Mouse (Mus musculus): Measurements from ENCODE around the gene Sv2b. TPM values are rescaled to one million over a fixed set of nuclear protein-coding genes. Genes with fewer than 3 reads are reported as not detected.

Gene Sv2b
- total and polyA plus RNA-seq, 2 experiments from 2014 or later, result 21.8 to 55.7 TPM

GRCm38 (mm10) chr7:75222704-75223431, 86.2 kb downstream of the Sv2b start:
- TF ChIP-seq CTCF (IDR thresholded peaks at IDR 0.05; ENCODE audit: low read depth), result no peak
- Histone ChIP-seq H3K4me1 (ENCODE audit: insufficient read depth, low read length) (no peaks in the 10 kb centered on the region), H3K36me3 (ENCODE audit: insufficient read depth, low read length) (no peaks in the 10 kb centered on the region), H3K27me3 (ENCODE audit: insufficient read depth, low read length) (no peaks in the 10 kb centered on the region), H3K9me3 (ENCODE audit: low read length) (peaks cover 6% of the 10 kb centered on the region), H3K27ac (no peak overlapping the region), H3K4me2 (ENCODE audit: low read depth, low read length) (no peak overlapping the region), H3K4me3 (ENCODE audit: low read length) (no peak overlapping the region), H3K9ac (replicated peaks; ENCODE audit: low read length) (no peak overlapping the region)
- DNase-seq (ENCODE audit: low spot score), result no peak
- WGBS, result 72% methylated on average over 7 of the region's 7 CpGs
- no peak for ATAC-seq

- TF ChIP-seq CTCF (IDR thresholded peaks at IDR 0.05; ENCODE audit: low read depth), result no peak
- peak; percentile 48 for DNase-seq (ENCODE audit: low spot score)
- no peaks in the 10 kb centered on the region for H3K4me1 ChIP-seq (ENCODE audit: insufficient read depth, low read length)
- ATAC-seq, result no peak
- no peak overlapping the region for H3K4me3 ChIP-seq (ENCODE audit: low read length)
- H3K36me3 ChIP-seq (ENCODE audit: insufficient read depth, low read length), result no peaks in the 10 kb centered on the region
- H3K9me3 ChIP-seq (ENCODE audit: low read length), result peaks cover 6% of the 10 kb centered on the region
- no peaks in the 10 kb centered on the region for H3K27me3 ChIP-seq (ENCODE audit: insufficient read depth, low read length)
- H3K27ac ChIP-seq, result no peak overlapping the region
- H3K9ac ChIP-seq (replicated peaks; ENCODE audit: low read length), result no peak overlapping the region
- 0% methylated on average over 1 of the region's 1 CpGs for WGBS
- H3K4me2 ChIP-seq (ENCODE audit: low read depth, low read length), result no peak overlapping the region
Observed at GRCm38 (mm10) chr7:75220786-75221185, 88.3 kb downstream of the Sv2b start.

DNA sequence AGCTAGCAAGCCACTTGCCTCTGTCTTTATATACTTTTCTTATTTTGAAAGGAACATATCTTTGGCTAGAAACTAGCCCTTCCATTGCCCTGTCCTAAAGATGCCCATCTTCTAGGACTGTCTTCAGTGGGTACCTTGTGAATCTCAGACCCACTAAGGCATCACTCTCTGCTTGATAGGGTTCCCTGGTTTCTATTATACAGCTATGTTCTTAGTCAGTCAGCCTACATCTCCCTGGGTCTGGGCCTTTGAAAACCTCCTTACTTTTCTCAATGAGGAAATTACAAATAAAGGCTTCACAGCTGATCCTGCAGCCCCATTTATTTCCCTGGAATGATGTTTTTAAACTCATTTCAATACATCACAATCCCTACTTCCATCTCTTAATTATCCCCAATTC, 88.8 kb downstream of the Sv2b start:
- Histone ChIP-seq H3K4me2 (ENCODE audit: low read depth, low read length) (no peak overlapping the region), H3K9me3 (ENCODE audit: low read length) (peaks cover 6% of the 10 kb centered on the region), H3K27me3 (ENCODE audit: insufficient read depth, low read length) (no peaks in the 10 kb centered on the region), H3K36me3 (ENCODE audit: insufficient read depth, low read length) (no peaks in the 10 kb centered on the region), H3K4me1 (ENCODE audit: insufficient read depth, low read length) (no peaks in the 10 kb centered on the region), H3K9ac (replicated peaks; ENCODE audit: low read length) (no peak overlapping the region), H3K27ac (no peak overlapping the region), H3K4me3 (ENCODE audit: low read length) (no peak overlapping the region)
- ATAC-seq (no peak), DNase-seq (ENCODE audit: low spot score) (no peak)
- no peak for TF ChIP-seq CTCF (IDR thresholded peaks at IDR 0.05; ENCODE audit: low read depth)

DNA sequence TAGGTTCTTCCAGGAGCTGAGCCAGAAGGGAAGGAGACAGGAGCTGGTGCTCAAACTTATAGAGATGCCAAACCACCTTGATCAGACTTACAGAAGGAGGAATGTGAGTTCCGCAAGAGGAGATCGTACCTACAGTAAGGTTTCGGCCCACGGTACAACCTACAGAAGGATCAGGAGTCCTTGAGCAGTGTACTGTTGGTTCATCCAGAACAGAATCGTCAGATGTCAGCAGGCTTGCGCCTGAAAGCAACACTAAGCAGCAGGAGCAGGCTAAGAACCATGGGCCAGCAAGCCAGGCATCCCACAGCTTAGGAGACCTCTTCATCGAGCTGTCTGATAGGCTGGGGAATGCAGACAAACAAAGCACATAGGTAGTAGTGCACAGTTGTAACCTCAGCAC, 92.9 kb downstream of the Sv2b start:
- DNase-seq (ENCODE audit: low spot score) (no peak), ATAC-seq (no peak)
- Histone ChIP-seq H3K27me3 (ENCODE audit: insufficient read depth, low read length) (no peaks in the 10 kb centered on the region), H3K4me1 (ENCODE audit: insufficient read depth, low read length) (no peaks in the 10 kb centered on the region), H3K4me2 (ENCODE audit: low read depth, low read length) (no peak overlapping the region), H3K9ac (replicated peaks; ENCODE audit: low read length) (no peak overlapping the region), H3K4me3 (ENCODE audit: low read length) (no peak overlapping the region), H3K36me3 (ENCODE audit: insufficient read depth, low read length) (no peaks in the 10 kb centered on the region), H3K27ac (no peak overlapping the region), H3K9me3 (ENCODE audit: low read length) (peaks cover 4% of the 10 kb centered on the region)
- TF ChIP-seq CTCF (IDR thresholded peaks at IDR 0.05; ENCODE audit: low read depth), result no peak
- 86% methylated on average over 7 of the region's 7 CpGs for WGBS

- no peak for TF ChIP-seq CTCF (IDR thresholded peaks at IDR 0.05; ENCODE audit: low read depth)
- Histone ChIP-seq H3K4me2 (ENCODE audit: low read depth, low read length) (no peak overlapping the region), H3K9ac (replicated peaks; ENCODE audit: low read length) (no peak overlapping the region), H3K36me3 (ENCODE audit: insufficient read depth, low read length) (no peaks in the 10 kb centered on the region), H3K9me3 (ENCODE audit: low read length) (no peaks in the 10 kb centered on the region), H3K27me3 (ENCODE audit: insufficient read depth, low read length) (no peaks in the 10 kb centered on the region), H3K4me1 (ENCODE audit: insufficient read depth, low read length) (no peaks in the 10 kb centered on the region), H3K4me3 (ENCODE audit: low read length) (no peak overlapping the region), H3K27ac (no peak overlapping the region)
- peak; percentile 32 for DNase-seq (ENCODE audit: low spot score)
- no peak for ATAC-seq
- WGBS, result 44% methylated on average over 4 of the region's 4 CpGs
Observed at GRCm38 (mm10) chr7:75209221-75209641, 99.8 kb downstream of the Sv2b start.

GRCm38 (mm10) chr7:75207965-75208644, 101.0 kb downstream of the Sv2b start:
- 53% methylated on average over 3 of the region's 3 CpGs for WGBS
- DNase-seq (ENCODE audit: low spot score) (no peak), ATAC-seq (no peak)
- Histone ChIP-seq H3K36me3 (ENCODE audit: insufficient read depth, low read length) (no peaks in the 10 kb centered on the region), H3K4me2 (ENCODE audit: low read depth, low read length) (no peak overlapping the region), H3K27me3 (ENCODE audit: insufficient read depth, low read length) (no peaks in the 10 kb centered on the region), H3K9me3 (ENCODE audit: low read length) (no peaks in the 10 kb centered on the region), H3K4me1 (ENCODE audit: insufficient read depth, low read length) (no peaks in the 10 kb centered on the region), H3K4me3 (ENCODE audit: low read length) (no peak overlapping the region), H3K27ac (no peak overlapping the region), H3K9ac (replicated peaks; ENCODE audit: low read length) (no peak overlapping the region)
- no peak for TF ChIP-seq CTCF (IDR thresholded peaks at IDR 0.05; ENCODE audit: low read depth)

- no peak overlapping the region for H3K27ac ChIP-seq
- no peak for DNase-seq (ENCODE audit: low spot score)
- H3K9me3 ChIP-seq (ENCODE audit: low read length), result no peaks in the 10 kb centered on the region
- no peaks in the 10 kb centered on the region for H3K4me1 ChIP-seq (ENCODE audit: insufficient read depth, low read length)
- no peak overlapping the region for H3K4me2 ChIP-seq (ENCODE audit: low read depth, low read length)
- H3K4me3 ChIP-seq (ENCODE audit: low read length), result no peak overlapping the region
- 89% methylated on average over 3 of the region's 3 CpGs for WGBS
- H3K9ac ChIP-seq (replicated peaks; ENCODE audit: low read length), result no peak overlapping the region
- no peak for TF ChIP-seq CTCF (IDR thresholded peaks at IDR 0.05; ENCODE audit: low read depth)
- ATAC-seq, result no peak
- H3K36me3 ChIP-seq (ENCODE audit: insufficient read depth, low read length), result no peaks in the 10 kb centered on the region
- H3K27me3 ChIP-seq (ENCODE audit: insufficient read depth, low read length), result no peaks in the 10 kb centered on the region
Observed at GRCm38 (mm10) chr7:75206671-75207070, 102.4 kb downstream of the Sv2b start.

Measured in hindbrain, postnatal 0 days (tissue).